Mouse (Mus musculus) adrenal gland, postnatal 25 days (tissue): ENCODE data around the gene Ankrd44. TPM values are rescaled to one million over a fixed set of nuclear protein-coding genes. Genes with fewer than 3 reads are reported as not detected.

ENCODE experiments used
- DNase-seq: peaks from one replicate; pipeline ENCODE4 v3.0.0; 2021; ENCODE audit warnings: mixed read lengths
- total RNA-seq: library from RNA; stranded (reverse); gene quantifications from 2 replicates; pipeline ENCODE4 v1.2.3, GENCODE M21; 2021

Gene Ankrd44
- total RNA-seq, 1 experiment from 2014 or later = 20.4 TPM

DNA sequence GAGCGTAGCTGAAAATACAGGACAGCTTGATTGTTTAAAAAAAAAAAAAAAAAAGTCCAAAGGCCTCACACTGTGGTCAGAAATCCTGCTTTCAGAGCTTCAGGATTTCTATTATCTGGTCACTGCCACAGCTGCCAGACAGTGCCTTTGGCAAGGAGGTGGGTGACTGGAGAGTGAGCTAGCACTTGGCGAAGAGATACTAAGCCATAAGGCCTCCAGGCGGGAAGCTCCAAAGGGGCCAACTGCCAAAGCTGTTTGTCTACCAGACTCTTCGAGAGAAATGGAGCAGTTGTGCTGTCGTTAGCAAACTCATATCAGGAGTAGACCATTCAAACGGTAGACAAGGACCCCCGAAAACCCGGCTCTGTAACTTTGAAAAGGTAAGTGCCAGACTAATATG lies 3.5 kb downstream of the Ankrd44 start:
- DNase-seq = no peak

DNA sequence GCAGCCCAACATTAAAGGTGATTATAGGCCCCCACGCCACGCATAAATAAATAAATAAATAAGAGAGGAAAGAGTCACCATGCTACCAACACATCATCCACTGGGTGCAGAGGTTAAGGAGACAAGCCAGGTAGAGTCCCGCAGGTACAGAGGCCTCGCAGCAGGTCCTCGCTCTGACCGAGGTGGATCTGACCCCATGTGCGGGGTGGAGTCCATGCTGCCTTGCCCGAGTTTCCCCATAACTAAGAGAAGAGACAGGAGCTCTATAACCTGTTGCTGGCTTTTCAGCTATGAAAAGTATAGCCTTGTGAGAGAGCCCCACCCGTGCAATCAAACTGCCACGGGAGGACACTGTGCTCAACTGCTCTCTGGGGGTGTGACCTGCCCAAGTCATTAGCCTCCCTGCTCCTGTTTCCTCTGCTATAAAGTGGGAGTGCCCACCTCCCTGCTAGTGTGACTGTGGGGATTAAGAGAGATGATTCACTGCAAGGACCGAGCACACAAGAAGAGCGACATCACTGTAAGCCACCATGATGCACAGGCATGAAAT lies 4.1 kb downstream of the Ankrd44 start:
- DNase-seq = no peak

DNA sequence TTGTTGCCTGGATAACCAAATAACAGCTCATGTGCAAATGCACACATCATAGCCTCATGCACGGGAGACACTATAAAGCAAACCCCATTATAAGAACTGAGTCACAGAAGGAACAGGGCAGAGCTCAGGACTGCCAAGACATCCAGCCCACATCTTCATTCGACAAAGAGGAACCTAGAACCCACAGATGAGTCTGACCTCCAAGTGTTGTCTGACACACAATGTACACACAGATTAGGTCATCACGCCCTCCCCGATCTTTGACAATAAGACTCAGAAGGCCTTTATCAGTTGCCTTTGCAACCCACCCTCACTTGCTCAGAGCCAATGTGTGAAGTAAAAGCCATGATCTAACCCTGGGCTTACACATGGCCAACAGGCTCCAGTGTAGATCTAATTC lies 6.1 kb downstream of the Ankrd44 start:
- no peak for DNase-seq

DNA sequence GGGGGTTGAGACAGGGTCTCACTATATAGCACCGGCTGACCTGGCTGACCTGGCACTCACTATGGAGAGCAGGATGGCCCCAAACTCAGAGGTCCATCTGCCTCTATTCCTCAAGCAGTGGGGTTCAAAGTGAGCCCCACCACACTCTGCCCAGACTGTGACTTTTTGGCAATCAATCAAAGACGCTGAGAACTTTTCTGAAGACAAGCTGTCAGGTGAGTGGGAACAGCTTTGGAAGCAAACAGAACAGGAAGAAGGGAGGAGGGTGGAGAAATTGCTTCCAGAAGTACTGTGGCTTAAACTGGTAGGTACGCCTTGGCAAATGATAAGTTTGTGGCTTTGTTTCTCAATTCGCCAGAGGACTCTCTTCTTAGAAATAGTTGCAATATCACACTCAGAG lies 9.7 kb downstream of the Ankrd44 start:
- no peak for DNase-seq

DNA sequence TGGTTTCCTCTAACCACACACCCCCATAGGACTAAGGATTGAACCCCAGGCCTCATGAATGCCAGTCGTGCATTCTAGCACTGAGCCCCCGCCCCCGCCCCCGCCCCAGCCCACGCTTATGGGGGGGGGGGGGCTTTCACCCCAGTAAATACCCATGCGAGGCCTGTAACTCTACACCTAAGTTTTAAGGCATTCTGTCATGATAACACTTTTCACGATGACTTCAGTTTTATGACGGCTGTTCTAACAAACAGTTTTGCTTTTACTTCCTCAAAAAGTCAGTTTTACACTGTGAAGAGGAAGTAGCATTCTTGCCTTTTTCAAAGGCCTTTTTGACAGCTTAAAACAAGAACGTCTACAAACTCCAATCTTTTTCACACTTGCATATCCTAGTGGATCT lies 11.8 kb downstream of the Ankrd44 start:
- DNase-seq = no peak

DNA sequence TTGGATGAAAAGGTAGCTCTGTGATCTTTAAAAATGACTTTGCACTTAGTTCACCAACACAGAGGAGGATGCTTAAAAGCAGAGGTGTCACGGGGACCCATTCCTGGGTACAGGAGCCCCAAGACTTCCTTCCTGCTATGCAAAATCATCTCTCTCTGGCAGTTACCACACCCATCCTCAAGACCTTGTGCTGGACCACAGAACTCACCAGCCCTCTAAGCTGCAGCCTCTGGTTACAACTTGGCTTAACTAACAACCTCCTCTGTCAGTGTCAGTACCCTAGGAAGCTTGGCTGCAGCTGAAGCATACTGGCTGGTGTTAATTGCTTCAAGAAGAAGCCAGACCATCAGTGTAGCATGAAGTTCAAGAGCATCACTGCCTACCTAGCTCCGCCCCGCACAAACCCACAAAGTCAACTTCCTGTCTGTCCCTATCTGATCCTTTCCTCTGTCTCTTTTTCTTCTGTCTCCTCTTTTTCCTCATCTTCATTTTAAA lies 12.8 kb downstream of the Ankrd44 start:
- DNase-seq = no peak

DNA sequence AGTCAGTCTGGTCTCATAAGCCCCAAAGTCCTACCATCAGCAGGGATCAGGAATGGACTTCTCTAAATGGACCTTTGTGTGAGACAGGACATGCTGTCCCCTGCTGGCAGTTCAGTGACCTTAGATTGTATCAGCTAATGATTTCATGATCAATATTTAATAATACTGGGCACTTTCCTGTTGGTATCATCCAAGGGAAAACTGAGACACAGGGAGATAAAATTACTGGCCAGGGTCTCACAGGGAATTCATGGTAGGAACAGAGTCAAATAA lies 13.2 kb downstream of the Ankrd44 start:
- DNase-seq = no peak

DNA sequence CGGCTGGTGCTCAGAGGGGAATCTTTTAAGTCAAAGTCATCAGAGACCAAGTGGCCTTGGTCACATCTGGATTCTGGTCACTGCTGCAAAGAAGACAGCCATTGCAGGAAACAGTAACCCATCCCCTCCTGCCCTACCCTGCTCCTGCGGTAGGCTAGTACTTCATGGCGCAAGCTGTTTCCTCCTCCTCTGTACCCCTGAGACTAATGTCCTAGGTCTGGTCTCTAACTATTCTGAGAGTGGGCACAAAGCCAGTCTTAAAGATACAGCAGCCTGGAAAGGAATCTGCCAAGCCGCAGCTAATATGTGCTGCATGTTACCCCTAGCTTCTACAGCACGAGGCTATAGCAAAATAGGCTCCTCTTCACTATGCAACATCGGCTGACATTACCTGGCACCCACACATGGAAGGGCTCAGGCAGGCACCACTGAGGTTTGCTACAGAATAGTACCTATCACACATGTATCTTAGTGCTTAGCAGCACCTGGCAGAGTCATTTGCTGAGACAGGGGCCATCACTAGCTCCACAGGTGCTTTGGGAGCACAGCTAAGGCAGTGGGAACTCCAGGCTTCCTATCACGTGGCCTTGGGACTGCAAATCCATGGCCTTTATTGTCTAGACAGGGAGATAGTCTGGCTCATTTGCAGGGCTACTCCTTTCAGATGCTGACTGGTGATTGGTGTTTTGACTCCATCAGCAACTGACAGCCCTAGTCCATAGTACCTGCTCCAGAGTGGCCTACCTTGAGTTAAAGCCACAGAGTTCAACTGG lies 13.7 kb downstream of the Ankrd44 start:
- no peak for DNase-seq

DNA sequence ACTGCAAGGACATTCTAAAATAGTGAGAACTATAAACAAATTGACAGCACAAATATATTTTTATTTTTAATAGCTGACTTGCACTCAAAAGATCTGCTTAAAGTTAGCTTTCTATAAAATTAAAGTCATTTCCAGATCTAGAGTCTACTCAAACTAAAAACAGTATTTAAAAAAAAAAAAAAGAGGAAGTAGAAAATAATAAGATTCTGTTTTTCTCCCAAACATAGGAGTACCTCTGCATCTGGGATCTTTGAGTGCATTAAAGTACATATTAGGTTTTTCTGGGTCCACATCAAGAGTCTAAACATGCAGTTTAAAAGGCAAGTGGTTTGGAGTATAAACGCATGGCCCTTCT lies 15.0 kb downstream of the Ankrd44 start:
- DNase-seq = no peak

DNA sequence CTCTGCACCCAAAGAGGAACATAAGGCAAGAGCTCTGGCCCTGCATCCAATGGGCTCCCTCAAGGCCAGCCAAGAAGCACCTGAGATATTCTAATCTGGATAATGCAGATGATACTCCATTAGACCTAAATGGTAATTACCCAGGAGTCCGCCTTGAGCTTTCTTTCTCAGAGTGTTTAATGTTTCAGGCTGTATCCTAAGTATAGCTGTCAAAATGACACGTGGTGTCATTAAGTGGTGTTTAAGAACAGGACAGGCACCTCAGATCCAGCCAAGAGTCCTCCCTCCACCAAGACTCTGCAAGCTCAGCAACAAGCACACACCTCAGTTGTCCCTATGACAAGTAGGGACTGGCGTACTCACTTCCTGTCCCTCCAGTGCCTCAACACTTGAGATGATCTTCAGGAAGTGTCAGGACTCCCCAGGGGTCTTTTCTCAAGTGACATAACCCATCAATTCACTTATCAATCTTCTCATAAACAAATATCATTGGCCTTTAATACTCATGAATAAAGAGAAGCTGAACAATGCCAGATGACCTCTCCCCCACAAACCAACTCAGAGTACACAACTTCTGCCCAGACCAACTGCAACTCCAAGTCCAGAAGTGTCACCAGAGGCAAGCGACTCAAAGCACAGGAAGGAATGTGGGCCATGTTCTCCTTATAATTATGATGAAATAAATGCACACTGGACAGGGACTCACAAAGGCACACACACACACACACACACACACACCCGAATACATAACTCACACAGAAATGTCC lies 15.5 kb downstream of the Ankrd44 start:
- no peak for DNase-seq

DNA sequence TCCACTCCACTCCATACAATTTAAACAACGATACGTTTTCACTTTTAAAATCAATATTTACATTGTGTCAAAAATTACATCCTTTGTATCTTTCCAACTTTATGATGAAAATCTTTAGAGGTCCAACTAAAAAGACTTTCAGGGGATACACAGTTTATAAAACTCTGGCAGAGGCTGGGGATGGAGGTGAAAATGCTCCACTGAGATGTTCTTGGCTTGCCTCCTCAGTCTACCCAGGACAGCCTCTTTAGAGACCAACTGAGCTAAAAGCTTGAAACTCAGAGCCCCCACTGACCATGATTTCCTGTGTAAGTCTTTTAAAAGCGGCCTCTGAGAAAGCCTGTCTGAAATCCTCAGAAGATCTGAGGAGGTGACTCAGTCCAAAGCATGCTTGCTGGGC lies 17.4 kb downstream of the Ankrd44 start:
- DNase-seq = no peak

DNA sequence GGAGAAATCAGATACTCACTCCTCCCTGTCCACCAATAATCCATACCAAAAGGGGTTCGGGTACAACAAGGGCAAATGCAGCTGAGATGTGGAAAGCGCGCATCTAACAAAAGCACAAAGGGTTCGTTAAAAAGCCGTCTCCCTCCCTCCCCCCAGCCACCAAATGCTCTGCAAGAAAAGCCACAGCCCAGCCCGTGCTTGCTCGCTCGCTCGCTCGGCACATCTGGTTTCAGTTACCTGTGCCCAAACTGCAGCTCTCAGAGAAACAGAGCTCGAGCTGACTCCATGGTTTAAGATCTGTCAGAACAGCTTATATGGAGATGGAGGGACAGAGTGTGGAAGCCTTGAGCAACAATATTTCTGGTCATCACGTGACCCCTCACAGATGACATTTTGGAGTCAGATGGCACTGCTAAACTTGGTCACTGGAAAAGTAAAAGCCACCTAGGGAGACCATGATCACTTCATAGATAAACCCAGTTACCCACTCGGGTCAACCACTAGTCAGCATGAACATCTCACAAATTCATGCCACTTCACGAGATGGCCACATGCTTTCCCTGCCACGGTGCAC lies 19.0 kb downstream of the Ankrd44 start:
- DNase-seq = no peak

DNA sequence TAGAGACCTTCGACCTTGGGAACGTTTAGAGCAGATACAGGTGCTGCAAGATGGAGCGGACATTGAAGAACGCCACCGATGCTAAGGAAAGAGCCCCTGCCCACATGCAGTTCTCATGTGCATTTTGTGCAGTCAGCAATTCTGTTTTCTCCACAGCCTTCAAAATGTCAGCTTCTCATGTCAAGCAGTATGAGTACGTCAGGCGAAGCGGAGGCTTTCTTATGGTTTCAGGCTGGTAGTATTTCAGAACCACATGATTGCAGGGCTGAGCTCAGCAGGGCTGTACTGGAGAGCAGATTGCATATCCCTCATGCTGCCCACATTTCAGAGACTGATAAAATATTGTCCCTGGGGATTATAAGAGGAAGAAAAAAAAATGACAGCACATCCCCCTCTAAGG lies 19.9 kb downstream of the Ankrd44 start:
- DNase-seq = no peak

DNA sequence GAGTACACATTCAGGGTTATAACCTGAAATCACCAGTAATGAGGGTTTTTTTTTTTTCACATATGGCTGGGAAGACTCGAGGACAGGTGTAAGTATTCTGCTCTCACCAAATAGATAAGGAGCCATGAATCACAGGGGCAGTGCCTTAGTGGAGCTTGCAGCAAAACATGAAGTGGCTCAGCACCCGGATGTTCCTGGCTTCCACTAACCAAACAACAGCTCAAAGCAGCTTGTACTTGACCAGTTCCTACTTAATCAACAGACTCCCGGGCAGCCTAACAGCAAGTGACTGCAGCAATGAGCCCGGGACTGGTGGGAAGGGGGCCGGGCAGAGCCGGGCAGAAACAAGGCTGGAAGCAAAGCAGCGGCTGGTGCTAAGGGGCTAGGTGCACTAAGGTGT lies 20.6 kb downstream of the Ankrd44 start:
- no peak for DNase-seq

DNA sequence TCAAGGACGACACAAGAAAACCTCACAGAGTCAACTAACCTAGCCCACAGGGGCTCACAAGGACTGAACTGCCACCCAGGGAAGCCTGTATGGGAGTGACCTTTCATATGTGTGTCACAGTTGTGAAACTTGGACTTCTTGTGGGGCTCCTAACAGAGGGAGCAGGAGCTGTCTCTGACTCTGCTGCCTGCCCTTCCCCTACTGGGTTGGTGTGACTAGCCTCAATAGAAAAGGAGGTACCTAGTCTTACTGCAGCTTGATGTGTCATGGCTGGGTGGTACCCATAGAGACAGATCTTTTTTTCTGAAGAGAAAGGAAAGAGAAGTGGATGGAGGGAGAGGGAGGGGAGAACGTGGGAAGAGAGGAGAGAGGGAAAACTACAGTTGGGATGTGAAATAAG lies 22.0 kb downstream of the Ankrd44 start:
- no peak for DNase-seq

DNA sequence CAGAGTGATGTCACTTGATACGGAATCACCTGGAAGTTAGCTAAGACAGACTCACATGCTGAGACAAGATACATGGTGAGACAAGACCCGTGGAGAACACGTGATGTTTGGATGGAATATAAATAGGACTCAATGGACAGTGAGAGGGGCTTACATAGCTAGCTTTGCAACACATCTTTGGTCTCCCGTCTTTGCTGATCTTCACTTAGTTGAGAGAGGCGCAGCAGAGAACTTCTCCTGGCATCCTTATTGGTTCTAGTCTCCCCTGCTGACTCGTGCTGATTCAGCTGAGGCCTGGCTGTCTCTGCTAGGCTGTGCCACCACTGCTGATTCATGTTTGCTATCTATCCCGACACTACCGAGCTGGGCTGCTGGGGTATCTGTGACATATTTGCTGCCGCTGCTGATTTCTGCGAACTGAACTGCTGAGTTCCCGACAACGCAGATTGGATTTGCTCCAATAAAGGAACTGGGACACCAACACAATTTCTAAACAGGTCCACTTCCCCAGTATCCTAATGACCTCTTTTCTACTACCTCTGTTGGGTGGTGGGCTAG lies 23.4 kb downstream of the Ankrd44 start:
- no peak for DNase-seq

DNA sequence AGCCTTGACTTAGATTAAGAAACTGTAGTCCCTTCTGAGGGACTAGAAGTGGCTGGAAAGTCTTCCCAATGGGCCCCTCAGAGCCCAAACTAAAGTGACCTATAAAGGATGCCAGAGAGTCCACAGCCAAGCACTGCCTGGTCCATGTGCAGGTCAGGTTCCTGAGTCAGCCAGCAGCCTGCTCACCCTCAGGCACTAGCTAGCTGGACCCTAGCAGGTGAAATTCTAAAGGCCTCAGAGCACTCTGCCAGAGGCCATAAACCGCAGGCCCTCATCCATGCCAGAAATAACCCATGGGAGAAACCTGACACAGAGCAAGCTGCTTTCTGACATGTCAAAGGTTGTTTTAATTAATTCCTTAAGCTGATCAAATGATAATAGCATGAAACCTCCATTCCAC lies 25.1 kb downstream of the Ankrd44 start:
- DNase-seq = no peak

DNA sequence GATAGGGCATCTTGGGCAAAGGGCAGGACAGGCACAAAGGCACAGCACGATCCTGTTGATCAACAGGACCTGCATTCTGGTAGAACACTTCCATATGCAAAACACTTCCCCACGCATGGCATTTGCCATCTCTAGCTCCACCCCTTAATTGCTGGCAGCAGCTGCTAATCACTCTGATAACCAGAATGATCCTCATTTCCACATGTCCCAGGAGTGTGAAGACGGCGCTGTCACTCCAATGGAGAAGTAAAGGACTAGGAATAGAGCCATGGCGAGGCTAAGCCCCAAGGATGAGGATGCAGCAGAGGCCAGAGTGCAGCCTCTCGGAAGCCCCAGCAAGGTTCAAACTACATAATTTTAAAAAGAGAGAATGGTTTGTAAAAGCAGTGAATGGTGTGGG lies 26.9 kb downstream of the Ankrd44 start:
- no peak for DNase-seq

DNA sequence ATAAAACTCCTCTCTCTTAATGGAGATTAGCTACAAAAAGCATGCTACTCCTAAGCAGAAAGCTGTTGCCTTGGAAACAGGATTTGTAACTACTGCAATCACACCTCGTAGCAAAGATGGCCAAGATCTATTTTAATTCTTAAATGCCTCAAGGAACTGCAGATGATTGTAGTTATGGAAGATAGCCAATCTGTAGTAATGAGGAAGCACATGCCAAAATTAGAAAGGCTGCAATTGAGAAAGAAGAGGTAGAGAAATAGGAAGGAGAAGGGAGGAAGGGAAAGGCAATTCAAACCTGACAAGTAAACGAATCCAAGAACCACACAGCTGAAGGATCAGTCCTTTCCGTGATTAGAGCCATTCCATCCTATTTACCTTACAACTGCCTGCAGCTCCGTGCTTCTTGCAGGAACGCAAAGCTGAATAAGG lies 27.5 kb downstream of the Ankrd44 start:
- DNase-seq = no peak

DNA sequence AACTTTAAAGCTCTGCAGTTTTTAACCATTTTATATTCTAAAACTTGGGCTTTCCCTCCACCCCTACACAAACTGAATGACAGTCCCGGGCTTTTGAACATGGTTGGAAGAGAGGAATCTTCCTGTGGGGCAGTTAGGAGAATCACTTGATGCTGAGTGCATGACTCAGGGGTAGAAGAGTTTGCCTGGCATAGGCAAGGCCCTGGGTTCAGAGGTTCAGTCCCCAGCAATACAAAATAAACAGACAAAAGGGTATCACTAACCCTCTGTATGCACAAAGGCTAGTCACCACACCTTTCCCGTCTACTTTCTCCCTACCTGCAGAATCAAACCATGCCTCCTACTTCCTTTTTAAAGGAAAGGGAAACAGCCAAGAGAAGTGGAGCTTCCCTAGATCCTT lies 28.5 kb downstream of the Ankrd44 start:
- DNase-seq = no peak

DNA sequence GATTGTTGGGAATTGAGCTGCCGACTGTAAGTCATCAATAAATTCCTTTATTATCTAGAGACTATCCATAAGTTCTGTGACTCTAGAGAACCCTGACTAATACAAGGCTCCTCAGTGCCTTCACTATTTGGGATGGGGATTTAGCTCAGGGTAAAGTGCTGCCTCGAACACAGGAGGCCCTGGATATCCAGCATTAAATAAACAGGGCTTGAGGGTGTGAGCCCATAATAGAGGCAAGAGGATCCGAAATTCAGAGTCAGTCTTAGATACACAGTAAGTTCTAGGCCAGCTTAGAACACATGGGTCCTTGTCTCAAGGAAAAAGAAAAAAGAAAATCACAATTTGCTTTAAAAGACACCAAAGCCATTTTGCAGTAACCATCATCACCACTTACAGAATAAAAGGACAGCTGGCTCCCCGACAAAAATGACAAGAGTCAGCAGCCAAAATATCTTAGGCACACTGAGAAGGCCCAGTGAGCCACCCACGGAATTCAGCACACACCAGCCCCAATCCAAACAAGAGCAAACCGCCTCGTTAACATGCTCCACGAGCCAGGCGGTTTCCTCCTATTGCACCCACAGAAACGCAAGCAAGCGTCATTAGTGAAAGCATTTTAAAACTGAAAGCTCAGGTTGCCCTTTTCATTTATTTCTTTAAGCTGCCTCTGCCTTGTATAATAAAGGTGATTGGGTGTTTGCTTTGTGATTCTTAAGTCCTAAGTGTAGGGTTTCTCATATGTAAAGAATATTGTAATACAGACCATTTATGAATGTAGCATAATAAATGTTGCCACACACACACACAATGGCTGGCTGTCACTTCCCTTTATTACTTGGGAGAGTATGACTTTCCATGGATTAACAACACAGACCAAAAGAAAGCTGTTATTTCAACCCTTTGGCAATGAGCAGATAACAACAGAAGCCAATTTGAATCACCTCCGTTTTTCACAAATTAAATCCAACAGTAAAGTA lies 29.8 kb downstream of the Ankrd44 start:
- DNase-seq = no peak

DNA sequence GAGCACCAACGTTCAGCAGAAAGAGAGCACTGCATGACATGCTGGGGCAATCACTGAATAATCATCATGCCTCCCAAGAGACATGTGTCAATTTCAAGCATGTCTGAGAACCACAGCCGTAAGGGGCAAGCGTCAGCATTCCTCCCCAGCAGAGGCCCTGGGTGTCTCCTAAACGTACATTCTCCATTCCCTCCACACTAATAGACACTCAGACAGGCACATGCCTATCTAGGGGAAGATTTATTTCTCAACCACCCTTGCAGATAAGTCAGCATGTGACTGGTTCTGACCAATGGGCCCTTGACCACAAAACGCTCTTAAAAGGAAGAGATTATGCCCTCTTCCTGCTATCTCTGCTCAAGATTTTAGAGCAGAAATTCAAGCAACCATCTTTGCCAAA lies 37.7 kb downstream of the Ankrd44 start:
- DNase-seq = no peak
